Mouse (Mus musculus) cerebellum, postnatal 25 days (tissue): ENCODE measurements around the gene Cdhr5.
"Not testable (repeated sequence)": the region's sequence is repeated elsewhere in the genome, so short reads cannot be mapped to it uniquely, and the experiment has no call there.

Experiments used
- DNase-seq, 2 experiments: peaks; one replicate each; pipeline ENCODE4 v3.0.0; 2021; ENCODE audit warnings: mixed read lengths in 2 of 2

Cdhr5 gene

DNA sequence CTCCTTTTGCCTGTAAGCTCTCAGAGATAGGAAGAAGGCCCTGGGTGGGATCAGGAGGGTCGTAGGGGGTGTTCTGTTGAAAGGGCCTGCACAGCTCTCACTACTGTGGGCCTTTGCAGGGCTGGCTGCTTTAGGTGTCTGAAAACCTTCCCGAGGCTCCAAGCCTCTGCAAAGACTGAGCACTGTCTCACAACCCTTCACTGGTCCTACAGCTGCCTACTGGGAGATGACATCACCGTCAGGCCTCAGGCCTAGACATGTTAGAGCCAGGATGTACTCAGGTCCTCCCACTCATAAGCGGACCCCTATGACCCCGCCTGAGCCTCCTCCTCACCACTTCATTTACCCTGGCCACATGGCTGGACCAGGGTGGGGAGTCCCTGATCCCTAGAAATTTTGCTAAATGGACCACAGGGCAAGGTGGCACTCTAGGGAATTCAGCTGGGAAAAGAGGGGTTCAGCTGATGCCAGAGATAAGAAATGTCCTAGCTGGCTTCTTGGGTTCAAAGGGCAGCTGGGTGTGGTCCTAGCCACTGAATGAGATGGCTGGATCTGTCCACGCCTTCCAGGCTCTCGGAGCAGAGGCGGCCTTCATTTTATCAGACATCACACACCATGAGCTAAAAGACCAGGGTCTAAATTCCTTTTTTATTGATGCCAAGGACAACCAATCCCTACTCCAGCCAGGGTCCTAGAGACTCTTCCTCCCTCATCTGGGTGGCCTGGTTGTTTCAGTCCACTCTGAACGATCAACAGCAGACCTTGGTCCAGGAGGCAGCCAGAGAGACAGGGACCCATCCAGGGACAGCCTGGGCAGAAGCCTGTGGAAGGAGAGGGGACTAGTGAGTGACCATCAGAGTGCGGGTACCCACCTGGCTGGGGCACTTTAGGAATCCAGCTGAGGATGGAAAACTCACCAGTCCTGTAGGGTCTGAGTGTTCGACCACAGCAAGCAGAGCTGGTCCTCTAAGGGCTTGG lies 1.4 kb upstream of the Cdhr5 start:
- no peak for DNase-seq

DNA sequence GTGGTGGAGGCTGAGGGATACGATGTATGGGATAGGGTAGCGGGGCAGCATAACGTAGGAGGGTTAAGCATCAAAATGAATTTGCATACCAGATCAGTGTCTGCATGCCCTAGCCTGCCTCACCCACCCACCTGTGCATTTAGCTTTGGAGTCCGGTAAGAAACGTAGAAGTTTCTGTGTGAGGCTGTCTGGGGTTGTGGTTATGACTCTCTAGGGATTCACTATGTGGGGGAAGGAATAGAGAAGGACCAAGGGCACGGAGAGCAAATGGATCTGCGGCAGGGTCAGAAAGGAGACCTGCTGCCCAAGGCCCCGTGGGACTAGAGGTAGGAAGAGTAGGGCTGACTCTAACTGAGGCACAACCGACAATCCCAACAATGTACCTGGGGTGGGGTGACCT lies 1.2 kb downstream of the Cdhr5 start:
- no peak for DNase-seq

DNA sequence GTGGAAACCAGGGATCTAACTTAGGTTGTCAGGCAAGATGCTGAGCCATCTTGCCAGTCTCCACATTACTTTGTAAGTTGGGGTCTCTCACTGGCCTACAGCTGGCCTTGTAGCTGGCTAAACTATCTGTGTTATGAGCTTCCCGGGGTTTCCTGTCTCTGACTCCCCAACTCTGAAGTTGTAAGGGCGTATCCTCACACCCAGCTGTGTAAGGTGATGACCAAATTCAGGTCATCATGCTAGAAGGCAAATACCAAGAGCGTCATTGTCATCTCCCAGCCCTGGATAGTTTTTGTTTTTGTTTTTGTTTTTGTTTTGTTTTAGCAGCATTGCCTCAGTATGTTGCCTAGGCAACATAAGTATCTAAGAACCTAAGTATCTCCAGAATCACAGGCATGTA lies 6.0 kb downstream of the Cdhr5 start:
- no peak for DNase-seq

DNA sequence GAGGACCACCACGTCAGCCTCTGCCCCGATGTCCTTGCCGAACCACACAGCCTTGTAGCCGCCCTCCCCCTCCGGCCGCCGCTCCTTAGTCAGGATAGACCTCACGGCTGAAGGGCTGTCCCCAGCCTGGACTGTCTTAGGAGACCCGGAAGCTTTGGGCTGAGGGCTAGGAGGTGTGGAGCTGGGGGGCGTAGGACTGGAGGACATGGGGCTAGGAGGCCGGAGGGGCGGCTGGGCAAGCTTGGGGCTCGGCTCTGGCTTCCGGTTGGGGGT lies 7.4 kb downstream of the Cdhr5 start:
- DNase-seq = no peak

DNA sequence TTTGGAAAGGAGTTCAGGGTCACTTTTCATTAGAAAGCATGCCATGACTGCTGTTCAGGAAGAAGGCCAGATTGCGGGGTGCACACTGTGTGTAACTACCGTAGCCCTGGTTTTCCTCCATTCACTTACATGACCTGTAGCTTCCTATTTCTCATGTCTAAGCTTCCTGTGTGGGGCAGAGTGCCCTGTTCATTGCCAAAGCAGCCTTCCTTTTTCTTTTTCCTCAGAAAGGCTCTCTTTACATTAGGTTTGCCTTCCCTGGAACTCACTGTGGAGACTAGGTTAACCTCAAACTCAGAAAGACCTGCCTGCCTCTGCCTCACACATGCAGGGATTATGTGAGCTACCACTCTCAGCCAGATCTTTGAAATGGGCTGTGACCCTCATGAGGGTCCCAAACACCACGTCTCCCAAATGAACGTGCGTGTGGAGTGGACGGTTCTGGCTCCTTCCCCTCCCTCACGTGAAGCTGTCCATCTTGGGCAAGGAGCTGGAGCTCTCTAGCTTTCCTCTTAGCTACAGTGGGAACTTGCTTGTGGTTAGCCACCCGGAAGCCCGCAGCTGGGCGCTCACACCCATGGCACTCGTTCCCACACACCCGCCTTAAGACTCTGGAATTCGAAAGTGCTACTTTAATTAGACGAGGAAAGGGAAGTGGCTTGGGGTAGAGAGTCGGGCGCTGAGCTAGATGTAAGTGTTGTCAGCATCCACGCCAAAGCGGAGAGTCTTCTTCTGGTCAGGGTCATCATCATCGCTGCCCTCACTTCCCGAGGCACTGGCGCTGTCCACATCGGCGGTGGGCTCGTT lies 7.9 kb downstream of the Cdhr5 start:
- DNase-seq = no peak

DNA sequence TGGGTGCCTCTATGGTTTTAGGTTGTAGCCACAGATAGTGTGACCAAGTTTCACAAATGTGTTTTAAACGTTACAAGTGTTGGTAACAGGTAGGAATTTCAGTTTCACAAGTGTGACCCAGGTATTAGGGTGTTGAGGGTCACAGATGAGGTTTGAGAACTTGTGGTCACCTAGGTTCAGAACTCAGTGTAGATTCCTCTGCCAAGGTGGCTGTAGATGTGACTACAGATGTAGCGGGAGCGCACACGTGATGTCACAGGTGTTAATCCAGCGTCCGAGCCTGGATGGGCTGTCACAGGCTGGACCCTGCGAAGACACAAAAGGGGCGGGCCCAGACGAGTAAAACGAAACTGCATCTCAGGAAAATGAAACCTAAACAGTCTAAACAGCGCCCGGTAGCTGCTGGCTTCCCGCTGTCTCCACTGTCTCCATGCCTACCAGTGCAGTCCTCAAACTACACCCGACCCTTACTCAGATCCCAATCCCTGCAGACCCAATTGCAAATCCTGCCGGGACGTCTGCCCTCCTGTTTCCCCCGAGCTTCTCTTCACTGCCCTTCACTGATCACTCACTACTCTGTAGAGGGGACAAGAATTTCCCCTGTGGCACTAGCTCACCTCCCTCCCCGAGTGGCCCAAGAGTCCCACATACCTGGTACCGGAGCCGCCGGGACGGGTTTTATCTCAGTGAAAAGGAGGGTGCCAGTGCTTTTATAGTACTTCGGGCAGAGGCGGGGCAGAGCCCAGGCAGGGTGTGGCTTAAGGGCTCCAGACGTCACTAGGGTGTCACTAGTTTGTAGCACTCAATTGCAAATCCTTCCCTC lies 10.6 kb downstream of the Cdhr5 start, which contains the start of gene Irf7:
TSS of gene Irf7 (minus strand) at position 743 of the 823 bp plus-strand sequence.
- DNase-seq = peak in 1 of 2 experiments; percentile 52

DNA sequence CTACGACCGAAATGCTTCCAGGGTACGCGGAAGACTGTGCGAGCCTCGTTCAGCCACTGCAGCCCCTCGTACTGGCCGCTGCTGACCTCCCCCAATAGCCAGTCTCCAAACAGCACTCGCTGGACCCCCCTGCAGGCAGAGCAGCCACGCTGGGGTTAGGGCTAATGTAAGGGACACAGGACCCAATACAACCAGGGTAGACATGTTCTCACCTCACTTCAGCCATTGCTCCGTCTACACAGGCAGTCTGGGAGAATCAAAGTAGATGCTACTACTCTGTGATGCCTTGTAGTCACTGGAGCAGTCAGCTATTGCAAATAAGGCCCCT lies 11.2 kb downstream of the Cdhr5 start:
- no peak for DNase-seq

DNA sequence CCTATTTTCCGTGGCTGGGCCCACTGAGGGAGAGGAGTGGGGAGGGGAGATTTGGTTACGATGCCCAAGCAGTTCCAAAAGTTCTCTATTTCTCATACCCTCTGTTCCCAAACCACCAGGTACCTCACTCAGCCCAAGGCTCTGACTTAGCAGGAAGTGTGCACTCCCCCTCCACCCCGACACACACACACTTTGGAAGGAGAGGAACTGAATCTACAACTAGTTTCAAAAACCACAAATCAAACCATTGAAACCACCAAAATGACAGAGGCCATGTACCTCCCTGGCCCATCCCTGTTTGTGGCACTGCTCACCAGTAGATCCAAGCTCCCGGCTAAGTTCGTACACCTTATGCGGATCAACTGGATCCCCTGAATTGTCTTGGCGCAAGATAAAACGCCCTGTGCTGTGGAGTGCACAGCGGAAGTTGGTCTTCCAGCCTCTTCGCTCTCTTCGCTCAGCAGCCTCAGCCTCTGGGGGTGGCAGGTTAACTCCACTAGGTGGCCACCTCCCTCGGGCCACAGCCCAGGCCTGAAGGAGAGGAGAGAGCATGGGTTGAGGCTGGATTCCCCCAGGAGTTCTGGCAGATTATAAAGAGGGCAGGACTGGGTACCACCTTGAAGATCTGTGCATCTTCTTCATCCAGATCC lies 11.7 kb downstream of the Cdhr5 start:
- DNase-seq = peak in 1 of 2 experiments; percentile 51

DNA sequence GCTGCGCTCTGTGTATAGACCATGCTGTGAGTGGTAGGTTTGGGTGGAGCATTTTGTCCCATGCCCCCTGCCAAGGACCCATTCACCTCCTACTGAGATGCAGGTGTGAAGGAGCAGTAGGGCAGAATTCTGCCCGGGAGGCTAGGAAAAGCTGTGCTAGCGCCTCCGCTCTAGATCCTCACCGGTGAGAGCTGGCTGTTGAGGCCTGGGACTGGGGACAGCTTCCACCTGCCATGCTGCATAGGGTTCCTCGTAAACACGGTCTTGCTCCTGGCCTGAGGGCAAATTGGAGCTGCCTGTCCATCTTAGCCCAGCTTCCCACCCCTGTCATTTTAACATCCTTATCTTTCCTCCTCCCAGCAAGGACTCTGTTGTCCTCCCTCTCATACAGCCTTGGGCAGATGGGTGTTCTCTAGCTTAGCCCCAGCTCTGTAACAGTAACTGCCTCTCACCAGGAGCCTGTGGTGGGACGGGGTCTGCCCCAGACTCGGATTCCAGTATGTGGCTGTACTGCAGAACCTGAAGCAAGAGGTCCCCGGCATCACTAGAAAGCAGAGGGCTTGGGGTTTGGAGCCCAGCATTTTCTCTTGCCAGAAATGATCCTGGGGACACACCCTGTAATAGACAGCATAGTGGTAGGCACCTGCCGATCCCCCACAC lies 12.4 kb downstream of the Cdhr5 start:
- DNase-seq = no peak

DNA sequence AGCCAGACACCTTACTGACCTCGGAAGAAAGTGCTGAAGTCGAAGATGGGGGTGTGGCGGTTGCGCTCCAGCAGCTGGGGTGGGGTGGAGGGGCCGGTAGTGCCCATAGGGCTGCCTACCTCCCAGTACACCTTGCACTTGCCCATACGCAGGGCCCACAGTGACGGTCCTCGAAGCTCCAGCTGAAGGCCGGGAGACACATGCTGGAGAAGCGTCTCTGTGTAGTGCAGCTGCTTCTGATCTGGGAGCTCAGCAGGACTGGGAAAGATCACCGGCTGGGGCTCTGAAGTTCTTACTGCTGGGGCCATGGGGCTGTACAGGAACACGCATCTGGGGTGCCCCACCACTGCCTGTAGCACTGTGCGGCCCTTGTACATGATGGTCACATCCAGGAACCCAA lies 12.9 kb downstream of the Cdhr5 start:
- DNase-seq = no peak

DNA sequence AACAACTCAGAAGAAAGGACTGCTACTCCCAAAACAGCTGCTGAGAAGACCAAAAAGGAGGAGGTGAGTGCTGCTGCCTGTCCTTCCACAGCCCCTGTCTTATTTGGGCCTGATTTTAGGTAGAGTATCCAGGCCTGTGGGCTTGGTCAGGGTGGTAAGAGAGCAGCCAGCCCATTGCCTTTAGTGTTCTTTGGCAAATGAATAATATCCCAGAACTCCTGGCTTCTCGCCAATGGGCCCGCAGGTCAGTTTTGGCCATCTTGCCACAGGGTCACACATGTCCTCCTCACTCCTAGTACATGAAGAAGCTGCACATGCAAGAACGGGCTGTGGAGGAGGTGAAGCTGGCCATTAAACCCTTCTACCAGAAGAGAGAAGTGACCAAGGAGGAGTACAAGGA lies 15.1 kb downstream of the Cdhr5 start:
- DNase-seq = peak in 1 of 2 experiments; percentile 55

DNA sequence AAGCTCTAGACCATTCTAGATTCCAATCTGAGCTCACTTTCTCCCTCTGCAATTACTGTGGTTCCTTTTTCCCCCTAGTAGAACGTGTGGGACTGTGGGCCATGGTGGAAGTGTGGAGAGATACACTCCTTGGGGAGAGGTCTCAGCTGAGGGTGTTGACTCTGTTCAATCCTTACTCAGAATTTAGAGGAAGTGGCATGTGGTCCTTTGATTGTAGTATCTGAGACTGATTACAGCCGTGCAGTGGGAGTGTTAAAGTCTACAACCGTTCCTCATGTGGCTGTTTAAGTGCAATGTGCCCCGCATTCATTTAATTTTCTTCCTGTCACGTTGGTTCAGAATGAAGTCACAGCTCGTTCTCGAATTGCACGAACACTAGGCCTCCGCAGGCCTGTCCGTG lies 20.4 kb downstream of the Cdhr5 start:
- no peak for DNase-seq

DNA sequence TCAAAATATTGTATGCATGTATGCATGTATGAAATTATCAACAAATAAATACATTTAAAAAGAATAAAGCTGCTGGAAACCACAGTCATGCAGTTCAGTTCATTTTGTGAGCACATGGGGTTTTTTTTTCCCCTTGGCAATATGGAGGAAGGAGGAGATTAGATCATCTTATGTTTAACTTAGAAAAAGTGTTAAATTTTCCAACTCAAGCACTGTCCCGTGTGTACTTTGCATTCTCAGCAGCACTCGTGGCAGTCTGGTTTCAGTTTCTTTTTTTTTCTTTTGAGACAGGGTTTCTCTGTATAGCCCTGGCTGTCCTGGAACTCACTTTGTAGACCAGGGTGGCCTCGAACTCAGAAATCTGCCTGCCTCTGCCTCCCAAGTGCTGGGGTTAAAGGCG lies 26.1 kb downstream of the Cdhr5 start:
- DNase-seq = not testable (repeated sequence)

DNA sequence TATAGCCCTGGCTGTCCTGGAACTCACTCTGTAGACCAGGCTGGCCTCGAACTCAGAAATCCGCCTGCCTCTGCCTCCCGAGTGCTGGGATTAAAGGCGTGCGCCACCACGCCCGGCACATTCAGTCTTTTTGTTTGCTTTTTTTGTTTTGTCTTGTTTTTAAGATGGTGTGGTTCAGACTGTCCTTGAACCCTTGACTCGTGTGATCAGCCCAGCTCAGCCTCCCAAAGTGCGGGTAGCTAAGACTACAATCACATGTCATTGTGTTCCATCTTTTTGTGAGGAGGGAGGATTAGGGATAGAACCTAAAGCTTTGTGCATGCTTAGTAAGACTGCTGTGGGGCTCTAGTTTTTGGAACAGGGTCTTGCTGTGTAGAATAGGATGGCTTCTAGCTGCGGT lies 45.0 kb downstream of the Cdhr5 start:
- no peak for DNase-seq

DNA sequence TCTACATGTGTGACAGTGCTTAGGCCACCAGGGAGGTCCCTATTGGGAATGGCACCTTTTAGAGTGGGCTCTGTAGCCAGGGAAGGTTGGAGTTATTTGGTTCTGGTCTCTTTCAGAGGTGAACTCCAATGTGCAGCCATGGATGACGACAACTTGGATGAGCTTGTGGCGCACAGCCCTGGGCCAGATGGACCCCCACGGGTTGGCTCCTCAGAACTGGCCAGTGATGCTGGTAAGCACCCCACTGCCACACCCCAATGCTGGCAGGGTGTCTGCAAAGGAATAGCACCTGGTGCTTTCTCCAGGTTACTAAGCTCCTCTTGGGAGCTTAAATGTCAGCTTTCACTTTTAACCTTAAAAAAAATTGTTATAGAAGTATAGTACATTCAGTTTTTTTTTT lies 45.5 kb downstream of the Cdhr5 start:
- DNase-seq = peak; percentile 53 to 70

DNA sequence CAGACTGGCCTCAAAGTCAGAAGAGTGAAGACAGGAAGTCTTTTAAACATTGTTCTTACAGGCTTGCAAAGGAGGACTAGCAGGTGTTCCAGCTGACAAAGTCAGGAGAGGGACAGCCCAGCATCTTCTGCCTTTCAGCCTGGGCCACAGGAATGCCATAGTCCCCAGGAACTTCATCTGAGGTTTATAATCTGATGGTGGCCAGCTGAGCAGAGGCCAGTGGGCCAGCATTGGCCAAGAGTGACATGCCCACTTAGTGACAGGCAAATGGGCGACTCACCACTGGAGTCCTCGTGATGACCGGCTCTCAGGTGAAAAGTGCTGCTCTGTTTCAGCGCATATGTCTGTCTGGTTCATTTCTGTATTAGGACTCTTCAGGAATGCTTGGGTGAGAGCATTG lies 46.0 kb downstream of the Cdhr5 start:
- no peak for DNase-seq

DNA sequence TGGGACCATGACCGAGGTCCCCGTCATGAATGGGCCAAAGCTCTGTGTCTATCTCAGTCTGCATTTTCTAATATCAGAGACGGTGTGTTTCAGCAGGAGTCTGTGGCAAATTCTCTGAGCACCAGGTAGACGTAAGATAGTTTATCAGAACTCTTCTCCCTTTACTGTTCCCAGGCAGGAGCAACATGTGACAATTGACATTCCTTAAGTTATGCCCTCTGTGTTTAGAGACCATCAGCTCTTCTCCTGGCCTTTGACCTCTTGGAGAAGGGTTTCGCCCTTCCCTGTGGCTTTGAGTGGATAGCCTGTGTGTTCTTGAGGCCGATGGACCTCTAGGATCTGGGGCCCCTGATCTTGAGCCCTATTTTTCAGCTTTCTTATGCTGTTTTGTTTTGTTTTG lies 46.9 kb downstream of the Cdhr5 start:
- no peak for DNase-seq

DNA sequence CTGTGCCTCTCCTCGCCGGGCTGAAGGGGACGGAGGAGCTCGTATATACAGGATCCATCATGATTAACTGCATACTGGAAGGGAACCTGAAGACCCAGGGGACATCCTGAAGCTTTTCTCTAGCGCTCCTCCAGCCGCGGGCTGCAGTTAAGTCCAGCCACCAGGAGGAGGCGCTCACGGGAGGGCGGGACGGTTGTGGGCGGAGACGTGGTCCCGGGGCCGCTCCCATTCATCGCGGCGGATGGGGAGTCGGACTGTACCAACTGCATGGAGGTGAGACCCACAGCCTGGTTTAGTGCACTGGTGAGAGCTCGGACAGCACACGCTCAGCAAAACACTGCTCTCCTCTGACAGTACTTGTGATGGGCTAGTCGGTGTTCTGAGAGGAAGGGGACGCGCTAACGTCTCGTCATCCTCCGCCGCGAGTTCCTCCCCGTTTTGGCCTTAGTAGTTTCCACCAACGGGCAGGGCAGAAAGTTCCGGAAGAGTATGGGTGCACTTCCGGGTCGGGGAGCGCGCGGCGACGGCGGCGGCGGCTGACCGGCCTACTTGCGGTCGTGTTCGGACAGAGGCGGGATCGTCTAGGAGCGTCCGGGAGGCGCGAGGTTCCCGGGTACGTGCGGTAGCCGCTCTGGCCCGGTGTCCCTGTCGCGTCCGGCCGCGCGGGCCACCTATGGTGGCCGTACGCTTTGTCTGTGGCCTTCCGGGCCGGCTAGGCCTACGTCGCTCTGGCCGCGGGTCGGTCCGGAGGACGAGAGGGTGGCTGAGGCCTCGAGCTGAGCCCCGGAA lies 48.1 kb downstream of the Cdhr5 start, which contains the start of gene Phrf1:
TSS of gene Phrf1 (plus strand) at position 506 of the 789 bp plus-strand sequence.
- DNase-seq = peak; percentile 97

DNA sequence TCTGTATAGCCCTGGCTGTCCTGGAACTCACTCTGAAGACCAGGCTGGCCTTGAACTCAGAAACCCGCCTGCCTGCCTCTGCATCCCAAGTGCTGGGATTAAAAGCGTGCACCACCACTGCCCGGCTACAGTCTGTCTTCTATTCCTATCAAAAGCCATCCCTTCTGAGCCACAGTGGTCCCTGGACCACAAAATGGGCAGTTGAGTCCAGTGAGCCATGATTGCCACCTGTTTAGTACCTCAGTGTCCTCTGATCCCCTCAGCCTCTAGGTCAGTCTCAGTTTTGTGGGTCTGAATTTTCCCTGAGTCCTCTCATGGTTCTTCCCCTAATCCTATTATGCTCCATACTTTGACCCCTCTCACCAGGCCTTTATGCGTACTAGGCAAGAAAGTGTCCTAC lies 48.8 kb downstream of the Cdhr5 start:
- no peak for DNase-seq

DNA sequence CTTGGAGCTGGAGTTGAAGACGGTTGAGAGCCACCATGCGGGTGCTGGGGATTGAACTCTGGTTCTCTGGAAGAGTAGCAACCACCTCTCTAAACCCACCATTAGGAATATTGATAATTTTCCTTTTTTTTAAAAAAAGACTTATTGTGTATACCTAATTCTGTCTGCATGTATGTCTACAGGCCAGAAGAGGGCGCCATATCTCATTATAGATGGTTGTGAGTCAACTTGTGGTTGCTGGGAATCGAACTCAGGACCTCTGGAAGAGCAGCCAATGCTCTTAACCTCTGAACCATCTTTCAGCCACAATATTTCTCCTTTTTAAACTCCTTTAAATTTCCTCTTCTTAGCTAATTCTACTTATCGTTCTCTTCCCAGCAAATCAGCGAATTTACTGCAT lies 50.1 kb downstream of the Cdhr5 start:
- no peak for DNase-seq

DNA sequence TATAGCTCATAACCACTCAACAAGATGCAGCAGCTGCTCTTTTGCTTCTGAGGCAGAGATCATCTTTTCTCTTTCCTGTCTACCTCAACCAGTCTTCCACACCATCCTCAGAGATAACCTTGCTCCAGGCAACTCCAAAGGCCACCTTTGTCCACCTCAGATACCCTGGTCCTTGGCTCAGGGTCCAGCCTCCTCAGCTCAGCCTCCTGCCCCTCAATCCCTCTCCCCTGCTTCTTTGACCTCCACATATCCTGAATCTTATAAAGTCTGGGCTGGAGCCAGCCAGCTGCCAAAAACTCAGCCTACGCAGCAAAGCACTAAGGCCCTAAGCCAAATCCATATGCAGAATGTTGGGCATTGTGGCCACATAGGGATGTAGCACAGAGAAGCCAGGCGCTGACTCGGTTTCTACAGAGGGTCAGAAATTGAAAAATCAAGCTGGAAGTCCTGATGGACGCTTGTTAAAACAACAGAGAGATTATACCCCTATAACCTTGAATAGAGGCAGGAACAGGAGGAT lies 53.8 kb downstream of the Cdhr5 start:
- DNase-seq = no peak
